ENCODE assay signal across 16 mouse cellular contexts in the genomic region with DNA sequence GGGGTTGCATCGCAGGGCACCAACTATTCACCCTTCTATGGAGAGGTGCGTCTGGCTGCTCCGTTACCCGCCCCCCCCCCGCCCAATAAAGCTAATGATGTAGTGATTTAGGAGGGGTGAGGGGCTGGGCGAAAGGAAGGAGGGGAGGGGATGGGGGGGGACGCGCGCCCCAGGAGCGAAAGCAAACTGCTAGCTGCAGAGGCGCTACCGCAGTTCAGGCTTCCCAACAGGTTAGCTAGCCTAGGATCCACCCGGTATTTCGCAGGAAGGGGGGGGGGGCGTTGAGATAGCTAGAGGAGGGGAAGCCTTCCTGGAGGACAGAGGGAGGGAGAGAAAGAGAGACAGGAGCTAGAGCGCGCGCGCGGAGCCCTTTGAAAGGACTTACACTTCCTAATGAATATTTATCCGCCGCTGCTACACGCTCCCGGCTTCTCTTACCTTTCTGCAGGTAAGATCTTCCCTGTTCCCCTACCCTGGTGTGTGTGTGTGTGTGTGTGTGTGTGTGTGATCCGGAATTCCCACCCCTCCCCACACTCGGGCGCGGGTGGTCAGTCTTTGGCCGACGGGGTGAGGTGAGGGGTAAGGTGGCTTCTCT. TPM values are rescaled to one million over a fixed set of nuclear protein-coding genes. Genes with fewer than 3 reads are reported as not detected.
DNase-seq lines count a peak whose midpoint lies in the region; ATAC-seq and TF ChIP-seq lines count a peak whose summit lies in the region.
"Had no signal": no experiment of that assay in that cellular context is flagged by ENCODE, and none has a peak within 500 bp of the region (broad histone marks: within the 10 kb centered on the region; RNA-seq: fewer than 3 reads in every experiment).

TSS of gene Six3 (plus strand) at position 343 of the 595 bp plus-strand sequence.

- H3K27ac ChIP-seq in hindbrain, embryonic 10.5 days, result peak within 1 kb of the TSS; percentile 13; the same call in 1 of the 2 replicates
- no peak within 1 kb of the TSS for H3K27ac ChIP-seq in hindbrain, embryonic 16.5 days (ENCODE audit: low read depth, low read length)
- 0 out of 2 replicates have a peak within 1 kb of the TSS, but pooled peaks have one; percentile 31 for H3K27ac ChIP-seq in embryonic facial prominence, embryonic 12.5 days
- H3K27ac ChIP-seq in forebrain, postnatal 0 days (ENCODE audit: low read depth, low read length), result peak within 1 kb of the TSS; percentile 40; the same call in 1 of the 2 replicates
- H3K27ac ChIP-seq in midbrain, postnatal 0 days (ENCODE audit: low read depth, low read length), result peak within 1 kb of the TSS; percentile 44; the same call in 1 of the 2 replicates
- H3K27ac ChIP-seq: heart, embryonic 15.5 days; hindbrain, embryonic 15.5 days; lung, embryonic 15.5 days; neural tube, embryonic 13.5 days had no signal

- under 1% methylated on average over 29 of the region's 30 CpGs for WGBS in hindbrain, embryonic 10.5 days
- WGBS in hindbrain, embryonic 16.5 days, result under 1% methylated on average over 23 of the region's 30 CpGs
- WGBS in embryonic facial prominence, embryonic 12.5 days, result 0% methylated on average over 29 of the region's 30 CpGs
- 2% methylated on average over 25 of the region's 30 CpGs for WGBS in forebrain, postnatal 0 days
- WGBS in midbrain, postnatal 0 days, result 2% methylated on average over 19 of the region's 30 CpGs

- H3K9me3 ChIP-seq in hindbrain, embryonic 10.5 days, result no peaks in the 10 kb centered on the region
- H3K9me3 ChIP-seq in hindbrain, embryonic 16.5 days (ENCODE audit: control insufficient read depth, low read length), result no peaks in the 10 kb centered on the region
- H3K9me3 ChIP-seq in embryonic facial prominence, embryonic 12.5 days, result no peaks in the 10 kb centered on the region
- H3K9me3 ChIP-seq in forebrain, postnatal 0 days (ENCODE audit: low read length), result no peaks in the 10 kb centered on the region
- no peaks in the 10 kb centered on the region for H3K9me3 ChIP-seq in midbrain, postnatal 0 days (ENCODE audit: low read length)
- H3K9me3 ChIP-seq: heart, embryonic 15.5 days; hindbrain, embryonic 15.5 days; lung, embryonic 15.5 days; neural tube, embryonic 13.5 days had no signal

- H3K36me3 ChIP-seq in hindbrain, embryonic 10.5 days, result no peaks in the 10 kb centered on the region
- no peaks in the 10 kb centered on the region for H3K36me3 ChIP-seq in hindbrain, embryonic 16.5 days (ENCODE audit: control insufficient read depth, insufficient read depth, low read length)
- H3K36me3 ChIP-seq in embryonic facial prominence, embryonic 12.5 days, result no peaks in the 10 kb centered on the region
- no peaks in the 10 kb centered on the region for H3K36me3 ChIP-seq in forebrain, postnatal 0 days (ENCODE audit: insufficient read depth)
- no peaks in the 10 kb centered on the region for H3K36me3 ChIP-seq in midbrain, postnatal 0 days (ENCODE audit: insufficient read depth, low read length)
- H3K36me3 ChIP-seq: heart, embryonic 15.5 days; hindbrain, embryonic 15.5 days; lung, embryonic 15.5 days; neural tube, embryonic 13.5 days had no signal

- DNase-seq in hindbrain, embryonic 10.5 days (ENCODE audit: low spot score), result peak; percentile 25
- DNase-seq in forebrain, postnatal 0 days, result no peak
- no peak for DNase-seq in midbrain, postnatal 0 days (ENCODE audit: low spot score)
- no peak for DNase-seq in liver
- DNase-seq in left cerebral cortex, adult 18-20 months (ENCODE audit: low spot score in 2 of 2), result no peak
- no peak for DNase-seq in natural killer cell, adult 2 months (ENCODE audit: low spot score in 2 of 2)
- DNase-seq: gastrocnemius, postnatal 14 days; thymus, adult 18-20 months had no signal

- H3K4me3 ChIP-seq in hindbrain, embryonic 10.5 days, result peak within 1 kb of the TSS; percentile 28
- no peak within 1 kb of the TSS for H3K4me3 ChIP-seq in hindbrain, embryonic 16.5 days (ENCODE audit: low read length)
- peak within 1 kb of the TSS; percentile 31 for H3K4me3 ChIP-seq in embryonic facial prominence, embryonic 12.5 days
- H3K4me3 ChIP-seq in forebrain, postnatal 0 days (ENCODE audit: low read depth, low read length), result peak within 1 kb of the TSS; percentile 24
- peak within 1 kb of the TSS; percentile 25 for H3K4me3 ChIP-seq in midbrain, postnatal 0 days (ENCODE audit: low read depth, low read length)
- H3K4me3 ChIP-seq: hindbrain, embryonic 15.5 days; lung, embryonic 15.5 days; neural tube, embryonic 13.5 days had no signal

- TF ChIP-seq CTCF in forebrain, postnatal 0 days (IDR thresholded peaks at IDR 0.05; ENCODE audit: low read depth), result no peak
- no peak for TF ChIP-seq CTCF in midbrain, postnatal 0 days (IDR thresholded peaks at IDR 0.05)

- no peak within 1 kb of the TSS for H3K9ac ChIP-seq in hindbrain, embryonic 16.5 days (ENCODE audit: low read depth, low read length)
- peak within 1 kb of the TSS; percentile 27 for H3K9ac ChIP-seq in embryonic facial prominence, embryonic 12.5 days
- 0 out of 2 replicates have a peak within 1 kb of the TSS, but pooled peaks have one; percentile 14 for H3K9ac ChIP-seq in forebrain, postnatal 0 days
- peak within 1 kb of the TSS; percentile 25; the same call in 1 of the 2 replicates for H3K9ac ChIP-seq in midbrain, postnatal 0 days (replicated peaks; ENCODE audit: low read length, poor library complexity, severe bottlenecking)
- H3K9ac ChIP-seq: heart, embryonic 15.5 days; hindbrain, embryonic 15.5 days; lung, embryonic 15.5 days; neural tube, embryonic 13.5 days had no signal

- H3K4me1 ChIP-seq in hindbrain, embryonic 10.5 days (replicated peaks), result peaks cover 32% of the 10 kb centered on the region
- no peaks in the 10 kb centered on the region; the same call in 1 of the 2 replicates for H3K4me1 ChIP-seq in hindbrain, embryonic 16.5 days (ENCODE audit: control insufficient read depth, insufficient read depth, low read depth, low read length)
- H3K4me1 ChIP-seq in embryonic facial prominence, embryonic 12.5 days, result peaks cover 17% of the 10 kb centered on the region; the same call in 1 of the 2 replicates
- H3K4me1 ChIP-seq in forebrain, postnatal 0 days (ENCODE audit: insufficient read depth), result no peaks in the 10 kb centered on the region; the same call in 1 of the 2 replicates
- no peaks in the 10 kb centered on the region for H3K4me1 ChIP-seq in midbrain, postnatal 0 days (ENCODE audit: insufficient read depth, low read length)

- H3K4me2 ChIP-seq in hindbrain, embryonic 16.5 days (ENCODE audit: low read length), result no peak within 1 kb of the TSS
- H3K4me2 ChIP-seq in embryonic facial prominence, embryonic 12.5 days (replicated peaks), result peak within 1 kb of the TSS; percentile 50
- peak within 1 kb of the TSS; percentile 45 for H3K4me2 ChIP-seq in forebrain, postnatal 0 days (ENCODE audit: low read depth)
- H3K4me2 ChIP-seq in midbrain, postnatal 0 days (ENCODE audit: low read depth, low read length, poor library complexity, severe bottlenecking), result peak within 1 kb of the TSS; percentile 18
- H3K4me2 ChIP-seq: hindbrain, embryonic 15.5 days; lung, embryonic 15.5 days; neural tube, embryonic 13.5 days had no signal

- peaks cover 100% of the 10 kb centered on the region for H3K27me3 ChIP-seq in hindbrain, embryonic 10.5 days (ENCODE audit: insufficient read depth, poor library complexity, severe bottlenecking)
- H3K27me3 ChIP-seq in hindbrain, embryonic 16.5 days (replicated peaks; ENCODE audit: control insufficient read depth, insufficient read depth, low read length), result peaks cover 89% of the 10 kb centered on the region
- H3K27me3 ChIP-seq in embryonic facial prominence, embryonic 12.5 days, result peaks cover 98% of the 10 kb centered on the region
- peaks cover 90% of the 10 kb centered on the region for H3K27me3 ChIP-seq in forebrain, postnatal 0 days (ENCODE audit: insufficient read depth, low read length)
- peaks cover 98% of the 10 kb centered on the region for H3K27me3 ChIP-seq in midbrain, postnatal 0 days (ENCODE audit: insufficient read depth, low read length)

- no peak for ATAC-seq in hindbrain, embryonic 16.5 days
- no peak for ATAC-seq in embryonic facial prominence, embryonic 12.5 days (ENCODE audit: insufficient number of reproducible peaks, insufficient read depth, low FRiP score, low TSS enrichment)
- ATAC-seq in forebrain, postnatal 0 days, result peak; percentile 23; the same call in 1 of the 2 replicates
- no peak for ATAC-seq in midbrain, postnatal 0 days (ENCODE audit: low FRiP score)

RNA-seq across cellular contexts. Expression of gene Six3, which starts in this region (rescaled TPM):
- polyA plus RNA-seq in hindbrain, embryonic 10.5 days (2016; fragmentation: Nextera tagmentation; extraction: Ambion mirVana), result 0.46 and 1.9 TPM in 2 replicates
- polyA plus RNA-seq in hindbrain, embryonic 16.5 days (2015; fragmentation: Nextera tagmentation; extraction: Ambion mirVana), result 0.06 and 2.1 TPM in 2 replicates
- 8.9 and 9.8 TPM in 2 replicates for polyA plus RNA-seq in embryonic facial prominence, embryonic 12.5 days (2016; fragmentation: Nextera tagmentation; extraction: Ambion mirVana)
- 3.5 and 12.0 TPM in 2 replicates for total RNA-seq in forebrain, postnatal 0 days (2014; rRNA removed)
- polyA plus RNA-seq in forebrain, postnatal 0 days (2015; fragmentation: Nextera tagmentation; extraction: Ambion mirVana), result 9.5 and 16.6 TPM in 2 replicates
- total RNA-seq in midbrain, postnatal 0 days (2014; rRNA removed), result 11.2 and 12.8 TPM in 2 replicates
- polyA plus RNA-seq in midbrain, postnatal 0 days (2015; fragmentation: Nextera tagmentation; extraction: Ambion mirVana), result 23.3 and 28.0 TPM in 2 replicates
- 1 to 10 TPM; 2.9 to 6.1 TPM for total RNA-seq in left cerebral cortex, adult 18-20 months (2021)
- total RNA-seq: gastrocnemius, postnatal 14 days; megakaryocyte, adult 5-6 weeks had no signal
- polyA plus RNA-seq: heart, embryonic 15.5 days; kidney, embryonic 14.5 days; lung, embryonic 15.5 days; neural tube, embryonic 13.5 days had no signal
